Mouse (Mus musculus): ENCODE measurements around the gene Larp7. TPM values are rescaled to one million over a fixed set of nuclear protein-coding genes. Genes with fewer than 3 reads are reported as not detected.

The Larp7 gene
- total and polyA plus RNA-seq, 2 experiments from 2014 or later, result 27.1 to 27.7 TPM

DNA sequence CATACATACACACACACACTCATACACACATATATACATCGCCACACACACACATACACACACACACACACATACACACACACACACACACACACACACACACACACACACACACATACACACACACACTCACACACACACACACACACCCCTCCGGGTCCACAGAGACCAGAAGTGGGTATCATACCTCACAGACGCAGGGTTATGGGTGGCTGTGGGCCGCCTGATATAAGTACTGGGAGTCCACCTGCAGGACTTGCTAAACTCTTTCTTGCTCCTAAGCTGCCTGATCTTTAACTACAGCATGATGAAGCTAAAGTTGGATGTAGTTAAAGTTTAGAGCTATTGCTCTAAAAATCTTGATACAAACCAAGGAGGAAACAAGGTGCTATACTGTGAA, 23.3 kb downstream of the Larp7 start:
- ATAC-seq, result no peak
- no peak for TF ChIP-seq CTCF (IDR thresholded peaks at IDR 0.05; ENCODE audit: low read depth)
- no peak for DNase-seq
- no peak overlapping the region for H3K4me2 ChIP-seq (ENCODE audit: low read depth)
- no peak overlapping the region for H3K9ac ChIP-seq
- H3K27ac ChIP-seq (ENCODE audit: low read depth, low read length), result no peak overlapping the region
- 71% methylated on average over 4 of the region's 4 CpGs for WGBS
- H3K4me3 ChIP-seq (ENCODE audit: low read depth, low read length), result no peak overlapping the region
- no peaks in the 10 kb centered on the region for H3K9me3 ChIP-seq (ENCODE audit: low read length)
- H3K27me3 ChIP-seq (ENCODE audit: insufficient read depth, low read length), result no peaks in the 10 kb centered on the region
- no peaks in the 10 kb centered on the region for H3K36me3 ChIP-seq (ENCODE audit: insufficient read depth)
- no peaks in the 10 kb centered on the region for H3K4me1 ChIP-seq (ENCODE audit: insufficient read depth)

DNA sequence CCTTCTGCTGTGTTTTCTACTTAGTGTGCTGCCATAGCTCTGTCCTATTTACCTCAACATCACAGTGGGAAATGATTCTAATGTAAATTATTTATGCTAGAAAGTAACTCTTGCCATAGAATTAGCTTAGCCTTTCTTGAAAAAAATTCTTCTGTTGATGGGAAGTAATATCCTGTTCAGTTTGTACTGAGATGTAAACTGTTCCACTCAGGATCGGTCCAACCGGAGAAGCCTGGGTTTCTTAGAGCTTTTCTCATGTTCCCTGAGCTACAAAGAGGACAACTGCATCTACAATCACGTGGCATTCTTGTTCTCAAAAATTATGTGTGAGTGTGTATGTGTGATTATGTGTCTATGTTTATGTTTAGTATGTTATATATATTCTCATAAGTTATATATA, 23.9 kb downstream of the Larp7 start:
- no peak for DNase-seq
- no peak for ATAC-seq

GRCm38 (mm10) chr3:127527465-127528034, 25.6 kb downstream of the Larp7 start:
- Histone ChIP-seq H3K4me1 (ENCODE audit: insufficient read depth) (no peaks in the 10 kb centered on the region), H3K4me3 (ENCODE audit: low read depth, low read length) (no peak overlapping the region), H3K36me3 (ENCODE audit: insufficient read depth) (no peaks in the 10 kb centered on the region), H3K27me3 (ENCODE audit: insufficient read depth, low read length) (no peaks in the 10 kb centered on the region), H3K9me3 (ENCODE audit: low read length) (no peaks in the 10 kb centered on the region), H3K27ac (ENCODE audit: low read depth, low read length) (no peak overlapping the region), H3K4me2 (ENCODE audit: low read depth) (no peak overlapping the region), H3K9ac (no peak overlapping the region)
- TF ChIP-seq CTCF (IDR thresholded peaks at IDR 0.05; ENCODE audit: low read depth), result no peak
- DNase-seq, result peak; percentile 7
- WGBS, result 66% methylated on average over 5 of the region's 5 CpGs
- ATAC-seq, result no peak

More for the DNA sequence above, 23.9 kb downstream of the Larp7 start:
- Histone ChIP-seq H3K9ac (no peak overlapping the region), H3K4me2 (ENCODE audit: low read depth) (no peak overlapping the region), H3K36me3 (ENCODE audit: insufficient read depth) (no peaks in the 10 kb centered on the region), H3K4me1 (ENCODE audit: insufficient read depth) (no peaks in the 10 kb centered on the region), H3K27ac (ENCODE audit: low read depth, low read length) (no peak overlapping the region), H3K27me3 (ENCODE audit: insufficient read depth, low read length) (no peaks in the 10 kb centered on the region), H3K4me3 (ENCODE audit: low read depth, low read length) (no peak overlapping the region), H3K9me3 (ENCODE audit: low read length) (no peaks in the 10 kb centered on the region)
- no peak for TF ChIP-seq CTCF (IDR thresholded peaks at IDR 0.05; ENCODE audit: low read depth)
- 87% methylated on average over 3 of the region's 3 CpGs for WGBS

DNA sequence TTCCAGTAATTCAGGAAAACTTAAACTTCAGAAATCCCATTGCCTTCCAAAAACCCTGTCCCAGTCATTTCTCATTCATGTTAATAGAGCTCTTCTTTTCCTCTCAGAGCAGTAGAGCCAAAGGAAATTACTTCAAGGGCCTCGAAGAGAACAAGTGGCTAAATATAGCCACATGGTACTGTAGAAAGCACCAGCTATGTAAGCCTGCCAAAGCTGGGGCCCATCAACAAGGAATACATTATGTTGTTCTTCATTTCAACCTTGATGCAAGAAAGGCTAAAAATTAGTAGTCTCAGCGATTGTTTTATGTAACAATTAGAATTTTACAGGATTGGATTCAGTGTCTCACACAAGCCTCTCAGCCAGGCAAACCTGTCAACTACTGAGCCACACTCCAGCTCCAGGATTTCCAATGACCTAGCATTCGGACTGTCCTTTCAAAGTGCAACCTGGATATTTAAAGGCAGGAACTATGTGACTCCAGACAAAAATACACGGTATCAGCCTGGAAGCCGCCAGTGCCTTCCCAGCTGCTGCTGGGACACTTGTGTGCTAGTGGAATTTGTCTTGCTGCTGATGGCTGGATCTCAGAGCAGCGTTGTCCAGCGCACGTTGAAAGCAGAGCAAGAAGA, 27.8 kb downstream of the Larp7 start:
- no peak for DNase-seq
- no peak for ATAC-seq
- no peaks in the 10 kb centered on the region for H3K9me3 ChIP-seq (ENCODE audit: low read length)
- H3K4me2 ChIP-seq (ENCODE audit: low read depth), result no peak overlapping the region
- H3K27ac ChIP-seq (ENCODE audit: low read depth, low read length), result no peak overlapping the region
- no peaks in the 10 kb centered on the region for H3K27me3 ChIP-seq (ENCODE audit: insufficient read depth, low read length)
- no peaks in the 10 kb centered on the region for H3K36me3 ChIP-seq (ENCODE audit: insufficient read depth)
- no peaks in the 10 kb centered on the region for H3K4me1 ChIP-seq (ENCODE audit: insufficient read depth)
- 79% methylated on average over 8 of the region's 8 CpGs for WGBS
- H3K9ac ChIP-seq, result no peak overlapping the region
- TF ChIP-seq CTCF (IDR thresholded peaks at IDR 0.05; ENCODE audit: low read depth), result no peak
- H3K4me3 ChIP-seq (ENCODE audit: low read depth, low read length), result no peak overlapping the region

GRCm38 (mm10) chr3:127521156-127521555, 32.0 kb downstream of the Larp7 start:
- DNase-seq (no peak), ATAC-seq (no peak)
- H3K27ac ChIP-seq (ENCODE audit: low read depth, low read length), result no peak overlapping the region
- H3K4me1 ChIP-seq (ENCODE audit: insufficient read depth), result no peaks in the 10 kb centered on the region
- no peak overlapping the region for H3K9ac ChIP-seq
- no peak for TF ChIP-seq CTCF (IDR thresholded peaks at IDR 0.05; ENCODE audit: low read depth)
- no peak overlapping the region for H3K4me2 ChIP-seq (ENCODE audit: low read depth)
- no peaks in the 10 kb centered on the region for H3K27me3 ChIP-seq (ENCODE audit: insufficient read depth, low read length)
- H3K4me3 ChIP-seq (ENCODE audit: low read depth, low read length), result no peak overlapping the region
- no peaks in the 10 kb centered on the region for H3K36me3 ChIP-seq (ENCODE audit: insufficient read depth)
- no peaks in the 10 kb centered on the region for H3K9me3 ChIP-seq (ENCODE audit: low read length)
- WGBS, result 79% methylated on average over 10 of the region's 10 CpGs

- no peak for ATAC-seq
- Histone ChIP-seq H3K9ac (no peak overlapping the region), H3K27ac (ENCODE audit: low read depth, low read length) (no peak overlapping the region), H3K27me3 (ENCODE audit: insufficient read depth, low read length) (no peaks in the 10 kb centered on the region), H3K9me3 (ENCODE audit: low read length) (no peaks in the 10 kb centered on the region), H3K4me1 (ENCODE audit: insufficient read depth) (no peaks in the 10 kb centered on the region), H3K36me3 (ENCODE audit: insufficient read depth) (no peaks in the 10 kb centered on the region), H3K4me3 (ENCODE audit: low read depth, low read length) (no peak overlapping the region), H3K4me2 (ENCODE audit: low read depth) (no peak overlapping the region)
- TF ChIP-seq CTCF (IDR thresholded peaks at IDR 0.05; ENCODE audit: low read depth), result no peak
- WGBS, result 86% methylated on average over 6 of the region's 6 CpGs
- no peak for DNase-seq
These were observed 32.8 kb downstream of the Larp7 start for GRCm38 (mm10) chr3:127520300-127520699.

GRCm38 (mm10) chr3:127515251-127515650, 37.9 kb downstream of the Larp7 start:
- WGBS, result 74% methylated on average over 1 of the region's 1 CpGs
- TF ChIP-seq CTCF (IDR thresholded peaks at IDR 0.05; ENCODE audit: low read depth), result no peak

More at GRCm38 (mm10) chr3:127515251-127515650, 37.9 kb downstream of the Larp7 start:
- Histone ChIP-seq H3K36me3 (ENCODE audit: insufficient read depth) (no peaks in the 10 kb centered on the region), H3K27ac (ENCODE audit: low read depth, low read length) (no peak overlapping the region), H3K4me3 (ENCODE audit: low read depth, low read length) (no peak overlapping the region), H3K9me3 (ENCODE audit: low read length) (no peaks in the 10 kb centered on the region), H3K27me3 (ENCODE audit: insufficient read depth, low read length) (no peaks in the 10 kb centered on the region), H3K4me1 (ENCODE audit: insufficient read depth) (no peaks in the 10 kb centered on the region), H3K9ac (no peak overlapping the region), H3K4me2 (ENCODE audit: low read depth) (no peak overlapping the region)
- DNase-seq (no peak), ATAC-seq (no peak)

Measured in forebrain, postnatal 0 days (tissue).